Mouse (Mus musculus): ENCODE data around the gene Cbl. TPM values are rescaled to one million over a fixed set of nuclear protein-coding genes. Genes with fewer than 3 reads are reported as not detected.
"Not testable (repeated sequence)": the region's sequence is repeated elsewhere in the genome, so short reads cannot be mapped to it uniquely, and the experiment has no call there.

Cbl gene
- total RNA-seq, 2 experiments from 2014 or later = 28.9 to 106 TPM

- ATAC-seq (replicated peaks; ENCODE audit: poor library complexity) = no peak
These were observed 100.6 kb downstream of the Cbl start for GRCm38 (mm10) chr9:44133287-44133686.

DNA sequence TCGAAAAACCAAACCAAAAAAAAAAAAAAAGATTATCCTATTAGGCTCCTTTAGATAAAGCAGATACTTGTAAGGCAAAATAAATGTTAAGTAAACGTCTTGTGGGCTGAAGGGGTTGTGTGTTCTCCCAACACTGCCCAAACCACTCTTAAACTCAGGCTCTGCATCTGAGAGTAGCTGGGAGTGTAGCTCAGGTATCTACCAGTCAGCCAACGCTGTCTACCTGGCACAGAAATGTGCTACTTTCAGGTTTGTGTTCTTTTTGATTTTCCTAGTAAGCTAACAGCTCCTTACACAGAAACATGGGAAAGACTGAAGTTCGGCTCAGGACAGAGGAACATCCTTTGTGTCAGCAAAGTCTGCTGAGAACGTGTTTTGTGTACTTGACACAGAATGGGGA is 101.6 kb downstream of the Cbl start:
- ATAC-seq (replicated peaks; ENCODE audit: poor library complexity) = no peak

DNA sequence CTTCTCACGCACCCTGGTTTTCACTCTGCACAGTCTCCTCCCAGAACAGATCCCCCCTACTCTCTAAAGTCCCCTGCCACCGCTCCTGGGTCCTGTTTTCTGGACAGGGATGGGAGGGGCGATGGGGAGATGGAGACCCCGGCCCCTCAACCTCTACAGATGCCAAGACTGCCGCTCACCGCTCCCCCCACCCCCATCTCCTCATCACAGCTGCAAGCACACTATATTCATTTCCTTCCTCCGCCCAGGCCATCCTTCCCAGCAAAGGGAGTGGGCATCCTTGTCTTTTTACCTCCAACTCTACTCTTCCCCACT is 102.6 kb downstream of the Cbl start:
- ATAC-seq (replicated peaks; ENCODE audit: poor library complexity) = no peak

DNA sequence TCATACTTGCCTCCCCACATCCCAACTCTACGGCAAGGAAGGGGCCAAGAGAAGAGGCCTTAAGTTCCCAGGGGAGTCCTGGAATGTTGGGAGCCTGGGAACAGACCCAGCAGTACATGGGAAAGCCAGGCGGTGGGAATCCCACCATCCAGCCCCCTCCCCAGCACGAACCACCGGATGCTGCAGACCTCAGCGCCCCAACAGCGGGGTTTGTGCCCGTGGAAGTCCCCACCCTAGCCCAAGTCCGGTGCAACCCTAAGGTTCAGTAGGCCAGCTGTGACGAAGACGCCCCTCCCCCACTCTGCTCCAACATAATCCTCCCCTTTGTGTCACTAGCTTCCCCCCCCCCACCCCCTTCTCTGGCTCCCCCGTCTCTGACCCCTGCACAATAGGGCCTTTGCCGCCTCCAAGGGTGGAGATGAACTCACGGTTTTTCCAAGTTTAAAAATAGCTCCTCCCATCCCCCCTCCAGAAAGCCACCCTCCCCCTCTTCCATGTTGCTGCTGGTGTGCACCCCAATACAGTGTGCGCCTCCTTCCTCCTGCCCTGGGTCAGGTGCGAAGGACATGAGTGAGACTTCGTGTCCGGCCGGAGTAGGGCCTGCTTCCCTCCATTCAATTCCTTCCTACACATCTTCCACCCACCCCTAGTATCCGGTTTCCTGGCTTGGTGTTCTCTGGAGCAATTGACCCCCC is 103.1 kb downstream of the Cbl start:
- ATAC-seq (replicated peaks; ENCODE audit: poor library complexity) = no peak

DNA sequence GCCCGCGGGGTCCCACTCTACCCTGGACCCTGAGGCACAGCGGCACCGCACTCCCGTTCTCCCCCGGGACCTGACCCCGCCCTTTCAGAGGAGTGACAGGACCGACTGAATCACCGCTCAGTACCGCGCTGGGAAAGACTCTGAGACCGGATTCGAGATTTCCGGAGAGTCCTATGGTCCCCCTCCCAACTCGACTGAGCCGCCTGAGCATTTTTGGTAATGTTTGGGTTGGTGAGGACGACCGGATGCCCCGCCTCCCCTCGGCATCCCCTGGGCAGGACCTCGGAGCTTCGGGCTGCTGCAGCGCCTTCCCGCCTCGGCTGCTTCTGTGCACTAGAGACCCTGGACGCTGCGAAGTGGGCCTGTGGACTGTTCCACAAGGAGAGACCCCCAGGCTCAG is 103.8 kb downstream of the Cbl start:
- peak; percentile 30 for ATAC-seq (replicated peaks; ENCODE audit: poor library complexity)

DNA sequence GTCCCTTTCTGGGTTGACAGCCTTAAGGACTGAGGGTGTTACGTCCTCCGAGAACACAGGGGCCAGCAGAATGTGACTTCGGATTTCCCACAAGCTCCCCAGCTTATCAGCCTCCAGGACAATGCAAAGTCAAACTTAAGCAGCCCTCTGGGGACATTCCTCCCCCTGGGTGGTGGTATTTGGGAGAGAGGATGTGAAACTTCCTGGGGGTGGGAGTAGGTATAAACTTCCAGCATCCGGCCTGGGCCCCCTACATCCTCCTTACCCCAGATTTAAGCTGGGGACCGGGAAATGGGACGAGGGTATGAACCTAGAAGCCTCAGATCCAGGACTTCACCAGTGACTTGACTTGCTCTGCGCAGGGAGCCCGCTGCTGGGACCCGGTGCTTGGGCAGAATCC is 104.2 kb downstream of the Cbl start:
- ATAC-seq (replicated peaks; ENCODE audit: poor library complexity) = no peak

DNA sequence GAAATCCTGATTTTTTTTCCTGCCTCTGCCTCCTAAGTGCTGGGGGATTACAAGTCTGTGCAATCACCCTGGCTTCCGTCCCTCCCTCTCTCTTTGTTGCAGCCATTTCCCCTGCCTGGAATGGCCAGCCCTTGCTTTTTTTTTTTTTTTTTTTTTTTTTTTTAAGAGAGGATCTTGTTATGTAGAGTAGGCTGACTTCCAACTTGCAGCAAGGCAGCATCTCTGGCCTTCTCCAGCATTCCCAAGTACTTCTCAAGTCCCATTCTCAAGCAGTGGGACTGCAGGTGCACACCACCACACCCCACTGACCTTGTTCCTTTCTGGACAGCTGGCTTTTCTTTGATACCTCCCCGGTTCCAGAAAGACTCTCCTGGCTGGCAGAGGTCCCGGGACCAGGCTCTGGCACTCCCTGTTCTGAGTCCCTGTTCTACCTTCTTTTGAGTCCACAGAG is 106.5 kb downstream of the Cbl start:
- no peak for ATAC-seq (replicated peaks; ENCODE audit: poor library complexity)

DNA sequence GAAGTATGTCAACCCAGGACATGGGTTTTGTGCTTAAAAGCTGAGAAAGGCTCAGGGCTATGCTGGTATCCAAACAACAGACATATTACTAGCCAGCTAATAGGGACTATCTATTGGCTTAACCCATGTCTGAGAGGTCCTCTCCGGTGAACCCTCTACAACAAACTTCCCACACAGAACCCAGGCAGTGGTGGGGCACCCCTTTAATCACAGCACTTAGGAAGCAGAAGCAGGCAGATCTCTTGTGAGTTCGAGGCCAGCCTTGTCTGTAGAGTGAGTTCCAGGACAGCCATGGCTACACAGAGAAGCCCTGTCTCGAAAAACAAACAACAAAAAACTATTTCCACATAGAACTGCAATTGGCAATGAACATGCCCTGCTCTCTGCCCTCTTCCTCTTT is 107.1 kb downstream of the Cbl start:
- no peak for ATAC-seq (replicated peaks; ENCODE audit: poor library complexity)

DNA sequence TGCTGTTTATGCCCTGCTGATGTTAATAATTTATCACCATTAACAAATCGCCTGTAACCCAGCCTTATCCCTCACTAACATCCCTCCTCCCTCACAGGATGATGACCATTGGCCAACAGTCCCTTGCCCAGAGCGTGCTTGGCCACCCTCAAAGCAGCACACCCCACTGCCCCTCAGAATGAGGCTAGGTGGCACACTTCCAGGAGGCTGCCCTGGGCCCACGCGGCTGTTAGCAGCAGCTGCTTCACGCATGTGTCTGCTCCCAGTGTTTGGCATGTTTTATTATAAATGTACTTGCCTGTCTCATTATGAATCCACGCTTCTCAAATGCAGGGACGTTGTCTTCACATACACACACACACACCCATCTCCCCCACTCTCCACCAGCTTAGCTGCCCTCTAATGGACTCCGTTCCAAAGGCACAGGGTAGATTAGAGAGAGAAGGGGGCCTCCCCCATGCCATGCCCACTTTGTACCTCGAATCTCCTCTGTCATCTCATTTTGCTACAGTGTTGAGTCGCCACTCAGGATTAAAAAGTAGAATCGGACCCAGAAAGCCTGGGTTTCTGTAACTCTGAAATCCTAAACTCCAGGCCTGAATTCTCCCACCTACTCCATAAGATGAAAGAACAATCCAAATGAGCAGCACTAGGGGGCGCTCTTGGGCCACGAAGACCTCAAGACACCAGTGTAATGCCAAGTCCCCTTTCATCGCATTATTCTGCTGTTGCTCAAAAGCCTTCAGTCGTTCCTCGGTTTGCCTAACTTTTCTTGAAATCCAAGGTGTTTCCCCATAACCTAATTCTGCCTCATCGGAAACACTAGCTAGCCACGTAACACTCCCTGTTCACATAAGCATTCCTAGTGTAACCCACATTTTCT is 108.1 kb downstream of the Cbl start:
- peak; percentile 77 for ATAC-seq (replicated peaks; ENCODE audit: poor library complexity)

- ATAC-seq (replicated peaks; ENCODE audit: poor library complexity) = no peak
These were observed 108.8 kb downstream of the Cbl start for GRCm38 (mm10) chr9:44125026-44125425.

GRCm38 (mm10) chr9:44124317-44124716 is 109.5 kb downstream of the Cbl start:
- ATAC-seq (replicated peaks; ENCODE audit: poor library complexity) = peak; percentile 60

- no peak for ATAC-seq (replicated peaks; ENCODE audit: poor library complexity)
These were observed 113.8 kb downstream of the Cbl start for GRCm38 (mm10) chr9:44119948-44120465.

- ATAC-seq (replicated peaks; ENCODE audit: poor library complexity) = peak; percentile 75
These were observed 114.8 kb downstream of the Cbl start for GRCm38 (mm10) chr9:44119011-44119410.

DNA sequence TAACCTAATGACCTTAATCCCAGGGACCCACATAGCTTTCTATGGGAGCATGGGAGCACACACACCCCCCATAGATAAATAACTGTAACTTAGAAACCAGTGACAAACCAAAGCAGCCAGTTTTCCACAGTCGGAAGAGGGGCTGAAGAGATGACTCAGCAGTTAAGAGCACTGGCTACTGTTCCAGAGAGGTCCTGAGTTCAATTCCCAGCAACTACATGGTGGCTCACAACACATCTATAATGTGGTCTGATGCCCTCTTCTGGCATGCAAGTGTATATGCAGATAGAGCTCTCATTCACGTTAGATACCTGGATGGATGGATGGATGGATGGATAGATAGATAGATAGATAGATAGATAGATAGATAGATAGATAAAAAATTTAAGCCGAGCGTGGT is 117.7 kb downstream of the Cbl start:
- ATAC-seq (replicated peaks; ENCODE audit: poor library complexity) = no peak

DNA sequence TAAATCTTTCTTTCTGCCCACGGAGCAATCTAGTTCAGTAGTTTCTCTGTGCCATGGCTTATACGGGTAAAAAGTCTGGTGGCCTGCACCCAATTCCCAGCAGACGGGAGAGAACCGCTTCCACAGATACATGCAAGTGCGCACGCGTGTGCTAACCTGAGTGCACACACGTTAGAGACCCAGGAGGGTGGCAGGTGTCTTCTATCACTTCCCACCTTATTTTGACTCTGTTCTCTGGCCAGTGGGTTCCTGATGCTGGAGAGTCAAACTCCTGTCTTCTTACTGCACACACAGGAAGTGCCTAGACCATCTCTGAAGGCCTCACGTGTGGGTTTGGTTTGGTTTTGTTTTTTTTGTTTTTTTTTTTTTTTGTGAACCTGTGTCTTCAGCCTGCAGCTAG is 118.2 kb downstream of the Cbl start:
- ATAC-seq (replicated peaks; ENCODE audit: poor library complexity) = no peak

GRCm38 (mm10) chr9:44114453-44114852 is 119.4 kb downstream of the Cbl start:
- ATAC-seq (replicated peaks; ENCODE audit: poor library complexity) = no peak

- ATAC-seq (replicated peaks; ENCODE audit: poor library complexity) = peak; percentile 97
These were observed 120.6 kb downstream of the Cbl start, which contains the start of the genes Gm49380 and Rnf26 for GRCm38 (mm10) chr9:44113105-44113789. Gm49380 (minus strand) TSS chr9:44113500. Rnf26 (minus strand) TSS chr9:44113517.

DNA sequence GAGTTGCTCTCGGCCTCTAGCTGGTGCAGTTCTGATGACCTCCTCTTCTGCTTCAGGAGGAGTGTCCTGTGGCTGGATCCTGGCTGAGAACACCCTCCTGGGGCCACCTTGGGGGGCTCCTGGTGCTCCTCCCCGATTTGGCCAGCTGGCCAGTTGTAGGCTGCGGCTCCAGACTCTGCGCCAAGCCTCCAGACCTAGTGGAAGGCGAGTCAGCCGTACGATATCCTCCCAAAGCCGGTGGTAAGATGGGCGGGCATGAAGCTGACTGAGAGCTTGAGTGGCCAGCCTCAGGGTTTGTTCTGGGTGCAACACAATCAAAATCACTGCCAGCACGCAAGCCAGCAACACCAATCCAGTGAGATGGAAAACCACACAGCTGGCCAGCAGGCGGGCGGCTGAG is 121.9 kb downstream of the Cbl start:
- not testable (repeated sequence) for ATAC-seq (replicated peaks; ENCODE audit: poor library complexity)

GRCm38 (mm10) chr9:44109360-44110095 is 124.3 kb downstream of the Cbl start:
- ATAC-seq (replicated peaks; ENCODE audit: poor library complexity) = peak; percentile 26; the same call in 1 of the 2 replicates

DNA sequence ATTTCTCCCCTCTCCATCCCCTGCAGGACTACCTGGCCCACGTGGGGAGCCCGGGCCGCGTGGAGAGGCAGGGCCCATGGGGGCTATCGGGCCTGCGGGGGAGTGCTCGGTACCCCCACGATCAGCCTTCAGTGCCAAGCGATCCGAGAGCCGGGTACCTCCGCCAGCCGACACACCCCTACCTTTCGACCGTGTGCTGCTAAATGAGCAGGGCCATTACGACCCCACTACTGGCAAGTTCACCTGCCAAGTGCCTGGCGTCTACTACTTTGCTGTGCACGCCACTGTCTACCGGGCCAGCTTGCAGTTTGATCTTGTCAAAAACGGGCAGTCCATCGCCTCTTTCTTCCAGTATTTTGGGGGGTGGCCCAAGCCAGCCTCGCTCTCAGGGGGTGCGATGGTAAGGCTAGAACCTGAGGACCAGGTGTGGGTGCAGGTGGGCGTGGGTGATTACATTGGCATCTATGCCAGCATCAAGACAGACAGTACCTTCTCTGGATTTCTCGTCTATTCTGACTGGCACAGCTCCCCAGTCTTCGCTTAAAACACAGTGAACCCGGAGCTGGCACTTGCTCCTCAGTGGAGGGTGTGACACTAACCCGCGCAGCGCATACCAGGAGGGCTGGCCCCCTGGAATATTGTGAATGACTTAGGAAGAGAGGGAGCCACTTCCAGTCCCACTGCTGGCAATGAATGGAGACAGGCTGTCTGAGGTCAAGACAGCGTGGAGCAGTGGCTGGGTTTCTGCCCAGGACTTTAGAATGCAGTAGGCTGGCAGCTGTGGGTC is 125.4 kb downstream of the Cbl start:
- no peak for ATAC-seq (replicated peaks; ENCODE audit: poor library complexity)
